Mouse (Mus musculus): ENCODE data around the gene Zfp91. TPM values are rescaled to one million over a fixed set of nuclear protein-coding genes. Genes with fewer than 3 reads are reported as not detected.
"Not testable (repeated sequence)": the region's sequence is repeated elsewhere in the genome, so short reads cannot be mapped to it uniquely, and the experiment has no call there.

Zfp91 gene
- total RNA-seq, 2 experiments from 2014 or later, result 60.3 to 62.7 TPM

DNA sequence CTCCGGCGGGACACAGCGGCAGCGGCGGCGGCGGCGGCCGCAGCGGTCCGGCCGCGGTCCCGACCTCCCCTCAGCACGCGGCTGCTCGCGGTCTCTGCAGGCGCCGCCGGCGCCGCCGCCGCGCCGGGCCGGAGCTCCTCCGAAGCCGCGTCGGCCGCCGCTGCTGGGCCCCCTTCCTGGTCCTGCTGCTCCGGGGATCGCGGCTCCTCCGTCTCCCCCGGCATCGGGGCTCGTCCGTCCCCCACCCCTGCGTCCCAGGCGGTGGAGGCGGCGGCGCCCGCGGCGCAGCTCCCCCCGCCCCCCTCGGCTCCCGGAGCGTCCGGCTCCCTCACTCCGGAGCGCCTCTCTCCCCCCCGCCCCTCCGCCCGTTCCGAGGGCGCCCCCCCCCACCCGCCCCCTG is 816 bp downstream of the Zfp91 start:
- no peak for DNase-seq
- intact Hi-C loops (cut with DNase I), result loop anchor here (5.0 to 10.0 kb wide), 3 partner anchors 198 to 790 kb away; partner anchors contain the start of gene Gm4952

DNA sequence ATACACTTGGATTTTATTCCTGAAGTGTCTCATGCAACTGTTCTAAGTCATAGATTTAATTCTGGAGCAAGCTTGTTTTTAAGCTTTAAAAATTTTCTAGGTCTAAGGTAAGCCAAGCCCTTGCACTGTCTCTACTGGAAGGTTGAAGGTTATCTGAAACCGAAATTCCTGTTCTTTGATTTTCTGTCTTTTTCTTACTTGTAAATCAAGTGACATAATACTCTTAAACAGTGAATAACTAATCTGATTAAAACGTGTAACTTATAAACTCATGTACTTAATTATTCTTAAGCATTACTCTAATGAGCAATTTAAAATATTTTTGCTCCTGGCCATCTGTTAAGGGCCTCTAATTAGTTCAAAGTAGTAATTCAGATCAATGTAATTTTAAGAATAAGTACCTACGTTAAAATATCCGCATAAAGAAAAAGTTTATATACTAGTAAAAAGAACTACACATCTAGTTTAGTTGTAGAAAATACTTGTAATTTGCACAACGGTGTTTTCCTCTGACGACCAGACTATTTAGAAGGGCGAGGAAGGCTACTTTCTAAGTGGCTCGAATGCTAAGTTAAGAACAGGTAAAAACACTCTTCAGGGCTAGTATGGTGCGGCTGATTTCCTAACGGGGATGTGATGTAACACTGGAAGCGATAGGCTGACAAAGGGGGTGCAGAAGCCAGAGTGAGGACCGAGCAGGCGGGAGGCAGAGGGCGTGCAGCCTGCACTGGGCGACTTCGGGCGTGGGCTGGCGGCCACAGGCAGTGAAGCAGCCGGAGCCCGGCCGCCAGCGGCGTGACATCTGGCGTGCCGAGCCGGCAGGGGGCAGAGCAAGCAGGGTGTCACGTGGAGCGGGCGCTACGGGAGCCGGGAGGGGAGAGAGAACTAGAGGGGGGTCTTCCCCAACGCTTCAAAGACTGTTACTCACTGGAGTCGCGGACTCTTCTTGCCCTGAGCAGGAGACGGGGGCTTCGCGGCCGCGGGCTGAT is 1.6 kb downstream of the Zfp91 start:
- DNase-seq, result peak; percentile 91
- intact Hi-C loops (cut with DNase I), result loop anchor here (5.0 to 10.0 kb wide), 3 partner anchors 197 to 790 kb away; partner anchors contain the start of gene Gm4952

DNA sequence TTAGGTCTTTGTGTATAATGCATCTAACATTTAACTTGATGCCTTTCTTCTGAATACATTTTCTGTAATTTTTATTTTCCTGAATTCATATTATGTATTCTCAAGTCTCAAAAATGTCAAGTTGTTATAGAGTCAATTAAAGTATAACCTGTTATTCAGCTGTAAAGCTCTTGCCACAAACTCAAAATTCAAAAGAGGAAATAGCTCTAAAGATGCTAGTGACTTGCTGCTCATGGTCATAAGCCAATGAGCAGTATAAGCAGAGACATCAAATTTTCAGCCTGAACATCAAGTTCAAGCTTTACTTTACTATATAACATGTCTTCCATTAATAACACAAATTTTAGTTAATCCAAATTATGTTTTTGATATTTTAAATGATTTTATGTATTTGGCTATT is 3.6 kb downstream of the Zfp91 start:
- intact Hi-C loops (cut with DNase I), result loop anchor here (10.0 kb wide), 1 partner anchor 788 kb away; no protein-coding TSS in a partner anchor
- DNase-seq, result no peak

DNA sequence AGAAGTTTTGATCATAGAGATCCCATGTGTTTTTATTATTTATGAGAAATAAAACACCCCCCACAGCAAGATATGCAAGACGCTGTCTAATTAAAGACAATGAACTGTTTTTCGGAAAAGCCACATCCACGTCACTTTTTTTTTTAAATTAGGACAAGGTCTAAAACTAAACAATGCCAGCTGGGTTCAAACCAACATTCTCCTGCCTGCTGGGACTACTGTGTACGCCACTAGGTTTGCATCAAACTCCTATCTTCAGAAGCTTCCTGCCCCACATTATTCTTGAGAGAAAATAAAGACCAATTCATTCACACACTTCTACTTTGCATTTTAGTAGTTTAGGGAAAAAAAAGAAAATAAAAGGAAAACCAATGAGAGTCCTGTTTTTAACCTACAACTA is 8.2 kb downstream of the Zfp91 start:
- intact Hi-C loops (cut with DNase I), result no loop called here

DNA sequence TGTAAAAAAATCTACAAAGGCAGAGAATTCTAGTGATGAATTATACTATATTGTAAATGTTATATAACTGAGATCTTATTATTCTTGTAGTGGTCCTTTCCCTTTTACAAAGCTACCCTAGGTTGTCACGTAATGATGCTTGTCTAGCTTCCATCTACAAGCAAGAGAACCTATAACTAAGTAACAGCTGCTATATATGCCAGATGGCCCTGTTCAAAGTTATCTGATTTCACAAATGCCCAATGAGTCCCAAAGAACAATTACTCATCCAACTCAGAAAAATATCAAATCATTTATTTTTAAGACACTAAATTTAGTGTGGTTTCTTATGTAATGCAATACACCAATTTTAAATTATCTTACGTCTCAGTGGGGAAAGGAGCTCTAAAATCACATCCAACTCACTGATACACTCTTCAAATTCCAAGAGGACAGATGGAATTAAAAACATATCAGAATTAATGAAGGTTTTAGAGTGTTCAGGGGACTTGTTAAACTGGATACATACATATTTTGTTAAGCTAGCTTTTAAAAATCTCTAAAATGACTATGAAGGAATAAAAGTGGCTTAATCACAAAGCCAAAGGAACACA is 9.0 kb downstream of the Zfp91 start:
- no peak for DNase-seq
- intact Hi-C loops (cut with DNase I), result no loop called here

More for the DNA sequence above, 8.2 kb downstream of the Zfp91 start:
- DNase-seq, result no peak

DNA sequence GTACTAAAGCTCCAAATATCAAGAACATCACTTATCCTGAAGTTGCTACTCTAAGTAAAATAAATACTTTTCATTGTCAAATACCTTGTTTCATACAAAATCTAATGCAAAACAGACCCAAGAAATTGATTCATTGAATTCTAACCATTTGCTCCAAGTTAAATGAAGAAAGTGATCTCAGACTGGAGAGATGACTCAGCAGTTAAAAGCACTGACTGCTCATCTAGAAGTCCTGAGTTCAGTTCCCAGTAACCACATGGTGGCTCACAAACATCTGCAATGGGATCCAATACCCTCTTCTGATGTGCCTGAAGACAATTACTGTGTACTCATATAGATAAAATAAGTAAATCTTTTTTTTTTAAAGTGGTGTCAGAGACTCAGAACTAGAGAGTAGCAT is 15.5 kb downstream of the Zfp91 start:
- DNase-seq, result no peak
- intact Hi-C loops (cut with DNase I), result no loop called here

DNA sequence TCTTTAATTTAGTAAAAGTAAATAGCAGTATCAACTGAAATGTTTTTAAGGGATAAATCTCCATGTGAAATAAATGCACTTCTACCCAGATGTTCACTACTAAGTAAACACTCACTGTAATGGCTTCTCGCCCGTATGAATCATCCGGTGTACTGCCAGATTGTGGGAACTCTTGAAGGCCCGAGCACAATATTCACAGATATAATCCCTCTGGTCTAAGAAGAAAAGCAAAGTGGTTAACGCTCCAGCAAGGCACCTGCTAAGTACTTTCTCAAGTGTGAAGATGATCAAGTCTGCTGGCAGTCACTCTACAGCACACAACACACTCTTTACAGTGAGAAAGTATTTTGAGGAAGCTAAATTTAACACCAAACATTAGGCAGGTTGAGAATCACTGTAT is 25.0 kb downstream of the Zfp91 start:
- intact Hi-C loops (cut with DNase I), result loop anchor here (10.0 kb wide), 1 partner anchor 836 kb away; no protein-coding TSS in a partner anchor
- no peak for DNase-seq

DNA sequence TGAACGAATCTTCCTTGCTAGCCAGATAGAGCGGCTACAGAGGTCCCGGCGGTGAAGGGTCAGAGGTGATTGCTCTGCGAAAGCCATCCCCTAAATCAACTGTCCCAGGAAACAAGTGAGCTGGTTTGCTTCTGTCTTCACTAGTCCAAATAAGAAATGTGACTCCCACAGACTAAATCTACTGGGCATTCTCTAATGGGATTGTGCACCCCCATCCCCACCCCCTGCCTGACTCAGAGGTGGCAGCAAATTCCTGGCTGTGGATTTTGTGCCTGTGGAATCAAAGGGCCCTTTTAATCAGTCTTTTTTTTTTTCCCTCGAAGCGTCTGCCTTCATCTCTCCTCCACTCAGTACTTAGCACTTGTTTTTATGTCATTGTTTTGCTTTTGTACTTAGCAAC is 30.6 kb downstream of the Zfp91 start, which contains the start of gene Cntf:
Gene Cntf, minus strand, starts transcription at position 325 of the 400 bp plus-strand sequence.
- intact Hi-C loops (cut with DNase I), result no loop called here
- DNase-seq, result no peak

GRCm38 (mm10) chr19:12762212-12763130 is 33.5 kb downstream of the Zfp91 start:
- intact Hi-C loops (cut with DNase I), result no loop called here
- no peak for DNase-seq

- peak; percentile 80 for DNase-seq
These were observed 36.3 kb downstream of the Zfp91 start for GRCm38 (mm10) chr19:12759656-12760055.

DNA sequence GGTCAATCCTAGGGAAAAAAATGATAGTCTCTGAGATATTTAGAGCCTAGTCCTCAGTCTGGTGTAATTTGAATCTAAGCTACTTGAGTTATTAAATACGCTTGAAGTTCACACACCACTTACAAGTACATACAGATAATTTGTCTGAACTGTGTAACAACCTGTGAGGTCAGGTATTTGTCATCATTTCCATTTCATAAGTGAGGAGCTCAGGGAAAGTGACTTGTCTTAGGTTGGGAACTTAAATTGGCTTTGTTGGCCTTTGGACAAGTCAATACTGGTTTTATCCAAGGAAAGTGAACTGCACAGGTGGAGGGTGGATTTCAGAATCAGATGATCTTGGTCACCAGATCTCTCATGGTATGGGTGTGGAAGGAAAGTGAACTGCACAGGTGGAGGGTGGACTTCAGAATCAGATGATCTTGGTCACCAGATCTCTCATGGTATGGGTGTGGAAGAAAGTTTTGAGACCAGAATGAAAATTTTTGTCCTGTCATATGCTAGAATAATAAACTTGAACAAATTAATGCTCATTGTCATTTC is 36.9 kb downstream of the Zfp91 start:
- intact Hi-C loops (cut with DNase I), result no loop called here
- no peak for DNase-seq

More at GRCm38 (mm10) chr19:12759656-12760055, 36.3 kb downstream of the Zfp91 start:
- intact Hi-C loops (cut with DNase I), result no loop called here

- intact Hi-C loops (cut with DNase I), result no loop called here
- DNase-seq, result no peak
These were observed 39.6 kb downstream of the Zfp91 start for GRCm38 (mm10) chr19:12756286-12756685.

DNA sequence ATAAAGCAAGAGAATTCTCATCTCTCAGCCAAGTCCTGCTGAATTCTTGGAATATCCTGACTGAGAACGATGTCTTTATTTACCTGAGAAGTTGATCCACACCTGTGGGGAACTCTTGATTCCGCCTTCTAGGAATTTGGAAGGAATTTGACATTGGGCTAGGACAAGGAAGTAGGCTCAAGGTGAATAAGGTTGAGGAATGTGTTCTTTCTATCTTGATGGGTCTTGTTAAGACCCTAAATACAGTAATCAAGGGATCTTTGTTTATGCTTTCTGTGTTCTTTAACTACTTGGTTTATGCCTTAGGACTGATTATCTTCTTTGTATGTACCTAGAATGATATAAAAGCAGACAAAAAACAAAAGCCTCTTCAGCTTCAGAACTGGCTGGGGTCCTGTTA is 64.0 kb downstream of the Zfp91 start:
- intact Hi-C loops (cut with DNase I), result no loop called here
- no peak for DNase-seq

GRCm38 (mm10) chr19:12731036-12731435 is 64.9 kb downstream of the Zfp91 start:
- intact Hi-C loops (cut with DNase I), result no loop called here
- no peak for DNase-seq

DNA sequence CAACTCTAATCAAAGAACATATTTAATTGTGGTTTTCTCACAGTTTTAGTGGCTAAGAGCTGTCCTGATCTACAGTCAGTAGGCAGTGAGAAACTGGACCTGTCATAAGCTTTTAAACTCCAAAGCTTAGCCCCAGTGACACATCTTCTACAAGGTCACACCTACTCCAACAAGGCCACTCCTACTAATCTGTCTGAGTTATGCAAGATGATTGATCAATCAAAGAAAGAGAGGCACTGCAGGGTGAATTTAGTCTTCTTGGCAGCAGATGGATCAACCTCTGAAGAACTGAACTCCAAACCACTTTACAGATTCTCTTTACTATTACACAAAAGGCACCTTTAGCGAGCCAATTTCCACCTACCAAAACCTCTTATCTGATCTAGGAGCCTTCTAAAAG is 70.1 kb downstream of the Zfp91 start:
- DNase-seq, result no peak
- intact Hi-C loops (cut with DNase I), result no loop called here

DNA sequence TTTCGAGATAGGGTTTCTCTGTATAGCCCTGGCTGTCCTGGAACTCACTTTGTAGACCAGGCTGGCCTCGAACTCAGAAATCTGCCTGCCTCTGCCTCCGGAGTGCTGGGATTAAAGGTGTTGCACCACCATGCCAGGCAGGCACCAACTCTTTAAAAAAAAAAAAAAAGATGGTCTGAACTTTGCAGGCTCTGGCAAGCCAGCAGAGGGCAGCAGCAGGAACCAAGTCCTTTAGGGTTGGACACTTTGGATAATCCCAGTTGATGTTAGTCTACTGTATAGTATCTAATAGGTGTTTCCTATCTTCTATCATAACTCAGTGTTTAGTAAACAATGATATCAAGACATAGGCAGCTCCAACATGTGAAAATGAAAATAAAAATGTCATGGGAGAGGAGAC is 73.6 kb downstream of the Zfp91 start:
- intact Hi-C loops (cut with DNase I), result no loop called here
- DNase-seq, result peak; percentile 24

- intact Hi-C loops (cut with DNase I); DNase-seq: not testable (repeated sequence)
These were observed 74.3 kb downstream of the Zfp91 start for GRCm38 (mm10) chr19:12721596-12721995.

- intact Hi-C loops (cut with DNase I); DNase-seq: not testable (repeated sequence)
These were observed 75.0 kb downstream of the Zfp91 start for GRCm38 (mm10) chr19:12720919-12721318.

DNA sequence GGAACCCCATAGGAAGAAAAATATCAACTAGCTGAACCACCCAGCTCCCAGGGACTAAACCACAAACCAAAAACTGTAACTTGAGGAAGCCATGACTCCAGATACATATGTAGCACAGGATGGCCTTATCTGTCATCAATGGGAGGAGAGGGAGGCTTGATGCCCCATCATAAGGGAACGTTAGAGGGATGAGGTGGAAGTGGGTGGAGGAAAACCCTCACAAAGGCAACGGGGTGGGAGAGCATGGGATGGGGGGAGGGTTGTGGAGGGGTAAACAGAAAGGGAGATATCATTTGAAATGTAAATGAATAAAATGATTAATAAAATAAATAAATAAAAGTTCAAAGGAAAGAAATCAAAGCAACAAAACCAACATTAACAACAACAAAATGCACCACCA is 75.5 kb downstream of the Zfp91 start:
- no peak for DNase-seq
- intact Hi-C loops (cut with DNase I), result no loop called here

DNA sequence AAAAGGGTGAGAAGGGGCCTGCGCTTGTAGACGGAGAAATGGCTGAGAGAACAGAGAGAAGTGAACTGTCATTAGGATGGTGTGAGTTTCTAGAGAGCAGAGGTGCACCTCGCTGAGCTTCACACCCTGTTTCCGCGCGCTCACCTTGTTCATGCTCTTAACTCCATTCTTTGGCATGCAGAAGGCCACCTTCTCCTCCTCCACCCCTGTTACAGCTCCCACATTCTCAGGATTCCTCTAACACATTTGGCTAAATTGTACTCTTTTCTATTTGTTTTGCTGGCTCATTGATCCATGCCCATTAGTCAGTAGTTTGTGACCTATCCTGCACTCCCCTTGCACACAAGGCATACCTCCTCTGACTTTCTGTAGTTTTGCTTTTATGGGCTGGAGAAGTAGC is 76.7 kb downstream of the Zfp91 start:
- DNase-seq, result no peak
- intact Hi-C loops (cut with DNase I), result no loop called here
